Mouse (Mus musculus) cortical plate, adult 2 months (tissue): ENCODE measurements around the gene Dgki.

ENCODE experiments used
- CTCF ChIP-seq: fragments of 200-500 bp; IDR thresholded peaks from 2 replicates; pipeline ENCODE4 v1.5.1; 2011; ENCODE audit warnings: mild to moderate bottlenecking, control low read depth, low read length; ENCODE audit not compliant: insufficient read depth; ENCODE audit errors: extremely low read depth
- POLR2A ChIP-seq: fragments of 200-500 bp; IDR thresholded peaks from 2 replicates; pipeline ENCODE4 v1.6.1; 2011; ENCODE audit warnings: mild to moderate bottlenecking, low read length, control low read depth; ENCODE audit not compliant: insufficient read depth; ENCODE audit errors: extremely low read depth

DNA sequence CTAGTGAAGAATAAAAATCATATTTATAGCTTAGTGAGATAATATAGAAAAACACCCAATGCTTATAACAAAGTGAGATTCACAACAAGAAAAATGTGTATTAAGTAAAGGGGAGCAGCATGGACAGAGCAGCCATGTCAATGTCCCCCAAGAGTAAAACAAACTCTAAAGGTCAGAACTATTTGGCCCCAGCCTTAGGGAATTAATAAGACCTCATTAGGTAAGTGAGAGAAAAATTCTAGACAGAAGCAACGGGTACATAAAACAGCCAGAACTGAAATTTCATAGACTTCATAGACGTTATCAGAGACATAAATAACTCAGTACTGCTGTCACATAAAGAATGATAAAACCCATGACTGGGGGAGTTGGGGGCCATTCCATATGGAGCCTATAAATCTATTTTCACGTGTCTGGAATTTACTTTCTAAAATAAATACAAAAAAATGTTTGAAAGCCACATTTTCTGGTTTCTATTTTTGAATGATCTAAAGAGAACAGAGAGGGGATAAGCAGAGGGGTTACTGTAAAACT, 402.3 kb downstream of the Dgki start:
- TF ChIP-seq POLR2A: no peak
- no peak for TF ChIP-seq CTCF
